Mouse (Mus musculus): Measurements from ENCODE around the gene Hnrnpl. TPM values are rescaled to one million over a fixed set of nuclear protein-coding genes. Genes with fewer than 3 reads are reported as not detected.
A peak's percentile ranks its signal among the peaks of the same experiment; 100 is the strongest.

Gene Hnrnpl
- polyA plus RNA-seq, 1 experiment from 2014 or later, result 254 TPM

- Histone ChIP-seq H3K9me3 (no peaks in the 10 kb centered on the region), H3K27ac (no peak overlapping the region), H3K36me3 (no peaks in the 10 kb centered on the region; the same call in none of the 2 replicates), H3K9ac (no peak overlapping the region), H3K4me1 (no peaks in the 10 kb centered on the region), H3K4me2 (no peak overlapping the region), H3K4me3 (no peak overlapping the region), H3K27me3 (no peaks in the 10 kb centered on the region)
- no peak for ATAC-seq (ENCODE audit: borderline replicate concordance, extremely low read depth, low FRiP score, low TSS enrichment)
- WGBS, result 76% methylated on average over 12 of the region's 12 CpGs
These were observed 34.2 kb upstream of the Hnrnpl start for GRCm38 (mm10) chr7:28774164-28774563.

- WGBS, result 89% methylated on average over 7 of the region's 7 CpGs
- peaks cover under 1% of the 10 kb centered on the region for H3K4me1 ChIP-seq
- no peaks in the 10 kb centered on the region for H3K27me3 ChIP-seq
- no peaks in the 10 kb centered on the region; the same call in none of the 2 replicates for H3K36me3 ChIP-seq
- H3K9ac ChIP-seq, result no peak overlapping the region
- H3K9me3 ChIP-seq, result no peaks in the 10 kb centered on the region
- ATAC-seq (ENCODE audit: borderline replicate concordance, extremely low read depth, low FRiP score, low TSS enrichment), result no peak
- H3K27ac ChIP-seq, result no peak overlapping the region
- H3K4me3 ChIP-seq, result no peak overlapping the region
- H3K4me2 ChIP-seq, result no peak overlapping the region
These were observed 33.2 kb upstream of the Hnrnpl start for GRCm38 (mm10) chr7:28775129-28775528.

GRCm38 (mm10) chr7:28778825-28779224, 29.5 kb upstream of the Hnrnpl start:
- no peaks in the 10 kb centered on the region; the same call in 1 of the 2 replicates for H3K36me3 ChIP-seq
- no peaks in the 10 kb centered on the region for H3K9me3 ChIP-seq
- no peak for ATAC-seq (ENCODE audit: borderline replicate concordance, extremely low read depth, low FRiP score, low TSS enrichment)
- peaks cover 6% of the 10 kb centered on the region for H3K4me1 ChIP-seq
- no peak overlapping the region for H3K9ac ChIP-seq
- no peaks in the 10 kb centered on the region for H3K27me3 ChIP-seq
- H3K27ac ChIP-seq, result no peak overlapping the region
- WGBS, result 79% methylated on average over 9 of the region's 9 CpGs
- H3K4me3 ChIP-seq, result no peak overlapping the region
- no peak overlapping the region for H3K4me2 ChIP-seq

- Histone ChIP-seq H3K9ac (0 out of 2 replicates have a peak overlapping the region, but pooled peaks have one; percentile 19), H3K27me3 (no peaks in the 10 kb centered on the region), H3K4me1 (peaks cover 6% of the 10 kb centered on the region), H3K9me3 (no peaks in the 10 kb centered on the region), H3K4me3 (no peak overlapping the region), H3K27ac (no peak overlapping the region), H3K4me2 (no peak overlapping the region), H3K36me3 (no peaks in the 10 kb centered on the region; the same call in 1 of the 2 replicates)
- peak; percentile 65; the same call in 1 of the 2 replicates for ATAC-seq (ENCODE audit: borderline replicate concordance, extremely low read depth, low FRiP score, low TSS enrichment)
- 46% methylated on average over 6 of the region's 6 CpGs for WGBS
These were observed 28.2 kb upstream of the Hnrnpl start for GRCm38 (mm10) chr7:28780067-28780658.

- ATAC-seq (ENCODE audit: borderline replicate concordance, extremely low read depth, low FRiP score, low TSS enrichment), result no peak
- Histone ChIP-seq H3K4me2 (no peak overlapping the region), H3K9me3 (no peaks in the 10 kb centered on the region), H3K9ac (no peak overlapping the region), H3K4me1 (peaks cover 6% of the 10 kb centered on the region), H3K36me3 (no peaks in the 10 kb centered on the region; the same call in 1 of the 2 replicates), H3K27me3 (no peaks in the 10 kb centered on the region), H3K4me3 (no peak overlapping the region), H3K27ac (no peak overlapping the region)
- 69% methylated on average over 7 of the region's 7 CpGs for WGBS
These were observed 27.5 kb upstream of the Hnrnpl start for GRCm38 (mm10) chr7:28780857-28781256.

- WGBS, result 86% methylated on average over 8 of the region's 8 CpGs
- H3K36me3 ChIP-seq, result no peaks in the 10 kb centered on the region; the same call in 1 of the 2 replicates
- H3K27ac ChIP-seq, result no peak overlapping the region
- no peak overlapping the region for H3K9ac ChIP-seq
- H3K9me3 ChIP-seq, result no peaks in the 10 kb centered on the region
- no peak overlapping the region for H3K4me2 ChIP-seq
- H3K27me3 ChIP-seq, result no peaks in the 10 kb centered on the region
- H3K4me1 ChIP-seq, result peaks cover 6% of the 10 kb centered on the region
- no peak overlapping the region for H3K4me3 ChIP-seq
- ATAC-seq (ENCODE audit: borderline replicate concordance, extremely low read depth, low FRiP score, low TSS enrichment), result no peak
These were observed 27.1 kb upstream of the Hnrnpl start for GRCm38 (mm10) chr7:28781261-28781663.

- H3K4me2 ChIP-seq, result no peak overlapping the region
- peaks cover 16% of the 10 kb centered on the region for H3K4me1 ChIP-seq
- H3K27me3 ChIP-seq, result no peaks in the 10 kb centered on the region
- ATAC-seq (ENCODE audit: borderline replicate concordance, extremely low read depth, low FRiP score, low TSS enrichment), result no peak
- H3K9me3 ChIP-seq, result no peaks in the 10 kb centered on the region
- no peaks in the 10 kb centered on the region for H3K36me3 ChIP-seq
- no peak overlapping the region for H3K27ac ChIP-seq
- WGBS, result 60% methylated on average over 5 of the region's 5 CpGs
- no peak overlapping the region for H3K4me3 ChIP-seq
- no peak overlapping the region for H3K9ac ChIP-seq
These were observed 23.2 kb upstream of the Hnrnpl start for GRCm38 (mm10) chr7:28785161-28785560.

- WGBS, result 95% methylated on average over 9 of the region's 9 CpGs
- H3K36me3 ChIP-seq, result no peaks in the 10 kb centered on the region
- H3K4me2 ChIP-seq, result no peak overlapping the region
- H3K9ac ChIP-seq, result no peak overlapping the region
- no peak overlapping the region for H3K27ac ChIP-seq
- no peak overlapping the region for H3K4me3 ChIP-seq
- no peak for ATAC-seq (ENCODE audit: borderline replicate concordance, extremely low read depth, low FRiP score, low TSS enrichment)
- no peaks in the 10 kb centered on the region for H3K9me3 ChIP-seq
- peaks cover 11% of the 10 kb centered on the region; the same call in 1 of the 2 replicates for H3K4me1 ChIP-seq
- H3K27me3 ChIP-seq, result no peaks in the 10 kb centered on the region
These were observed 20.5 kb upstream of the Hnrnpl start for GRCm38 (mm10) chr7:28787884-28788283.

GRCm38 (mm10) chr7:28788307-28789195, 19.8 kb upstream of the Hnrnpl start, which contains the start of gene Rinl:
Gene Rinl (plus strand): TSS chr7:28788969.
- WGBS, result 56% methylated on average over 5 of the region's 5 CpGs
- Histone ChIP-seq H3K27me3 (no peaks in the 10 kb centered on the region), H3K4me2 (no peak within 1 kb of the TSS), H3K27ac (no peak within 1 kb of the TSS), H3K4me1 (peaks cover 11% of the 10 kb centered on the region; the same call in 1 of the 2 replicates), H3K4me3 (no peak within 1 kb of the TSS), H3K9me3 (no peaks in the 10 kb centered on the region), H3K9ac (no peak within 1 kb of the TSS), H3K36me3 (no peaks in the 10 kb centered on the region)
- ATAC-seq (ENCODE audit: borderline replicate concordance, extremely low read depth, low FRiP score, low TSS enrichment), result no peak

- WGBS, result 42% methylated on average over 3 of the region's 3 CpGs
- ATAC-seq (ENCODE audit: borderline replicate concordance, extremely low read depth, low FRiP score, low TSS enrichment), result no peak
- Histone ChIP-seq H3K27ac (no peak overlapping the region), H3K27me3 (no peaks in the 10 kb centered on the region), H3K36me3 (no peaks in the 10 kb centered on the region), H3K4me1 (peaks cover 11% of the 10 kb centered on the region; the same call in 1 of the 2 replicates), H3K4me3 (no peak overlapping the region), H3K9me3 (no peaks in the 10 kb centered on the region), H3K4me2 (no peak overlapping the region), H3K9ac (no peak overlapping the region)
These were observed 19.1 kb upstream of the Hnrnpl start for GRCm38 (mm10) chr7:28789235-28789634.

- Histone ChIP-seq H3K4me1 (peaks cover 11% of the 10 kb centered on the region; the same call in 1 of the 2 replicates), H3K9ac (no peak overlapping the region), H3K4me2 (no peak overlapping the region), H3K36me3 (no peaks in the 10 kb centered on the region), H3K9me3 (no peaks in the 10 kb centered on the region), H3K27ac (no peak overlapping the region), H3K4me3 (no peak overlapping the region), H3K27me3 (no peaks in the 10 kb centered on the region)
- WGBS, result 48% methylated on average over 8 of the region's 8 CpGs
- no peak for ATAC-seq (ENCODE audit: borderline replicate concordance, extremely low read depth, low FRiP score, low TSS enrichment)
These were observed 18.1 kb upstream of the Hnrnpl start for GRCm38 (mm10) chr7:28790066-28790806.

Measured in lung, embryonic 15.5 days (tissue).